Mouse (Mus musculus): Measurements from ENCODE around the gene Rps26. TPM values are rescaled to one million over a fixed set of nuclear protein-coding genes. Genes with fewer than 3 reads are reported as not detected.
"Not testable (repeated sequence)": the region's sequence is repeated elsewhere in the genome, so short reads cannot be mapped to it uniquely, and the experiment has no call there.

Gene Rps26
- total RNA-seq, 4 experiments from 2014 or later, result 142 to 284 (median 234) TPM

DNA sequence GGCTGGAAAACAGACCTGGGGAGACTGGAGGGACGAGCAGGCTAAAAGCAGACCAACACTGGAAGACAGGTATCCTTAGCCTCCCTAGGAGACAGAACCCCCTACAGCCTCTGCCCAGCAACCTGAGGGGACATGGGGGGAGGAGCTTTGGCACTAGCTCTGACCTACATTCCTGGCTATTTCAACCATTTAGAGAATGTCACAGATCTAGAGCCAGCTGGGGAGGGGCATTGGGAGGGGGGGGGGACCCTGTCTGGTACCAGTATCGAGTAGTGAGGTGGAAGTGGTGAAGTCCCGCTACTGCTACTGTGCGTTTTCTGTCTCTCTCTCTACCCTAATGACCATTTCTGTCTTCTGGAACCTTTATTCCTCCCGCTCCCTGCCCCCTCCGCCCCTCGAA, 15.3 kb upstream of the Rps26 start:
- DNase-seq (ENCODE audit: low spot score), result no peak

DNA sequence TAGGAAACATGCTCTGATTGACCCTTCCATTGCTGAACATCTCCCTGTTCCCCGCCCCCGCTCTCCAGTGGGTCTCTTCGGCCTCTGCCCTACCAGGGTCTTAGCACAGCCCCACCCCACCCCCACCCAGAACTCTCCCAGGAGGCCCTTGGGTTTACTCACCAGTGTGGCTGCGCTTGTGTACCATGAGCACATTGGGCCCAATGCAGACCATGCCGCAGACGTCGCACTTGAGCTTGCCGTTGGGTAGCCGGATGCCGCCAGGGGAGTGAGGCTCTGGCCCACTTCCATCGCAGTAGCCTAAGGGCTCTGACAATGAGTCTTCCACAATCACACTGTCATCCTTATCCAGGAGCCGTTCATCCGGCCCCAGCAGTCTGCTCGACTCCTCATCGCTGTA, 14.3 kb upstream of the Rps26 start:
- DNase-seq (ENCODE audit: low spot score), result no peak

DNA sequence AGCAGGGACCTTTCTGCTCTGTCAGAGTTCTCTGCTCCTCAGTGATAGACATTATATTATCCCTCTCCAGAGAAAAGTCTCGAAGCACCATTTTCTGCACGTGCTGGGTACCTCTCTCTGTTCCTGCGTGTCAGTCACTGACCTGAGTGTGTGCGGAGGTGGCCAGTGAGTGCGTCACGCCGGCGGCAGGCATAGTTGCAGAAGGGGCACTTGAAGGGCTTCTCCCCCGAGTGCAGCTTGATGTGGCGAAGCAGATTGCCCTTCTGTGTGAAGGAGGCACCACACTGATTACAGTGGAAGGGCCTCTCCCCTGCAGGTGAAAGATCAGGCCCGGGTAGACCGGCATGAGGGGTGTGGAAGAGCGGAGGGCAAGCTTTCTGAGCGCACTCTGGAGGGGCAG, 13.5 kb upstream of the Rps26 start:
- DNase-seq (ENCODE audit: low spot score), result no peak

DNA sequence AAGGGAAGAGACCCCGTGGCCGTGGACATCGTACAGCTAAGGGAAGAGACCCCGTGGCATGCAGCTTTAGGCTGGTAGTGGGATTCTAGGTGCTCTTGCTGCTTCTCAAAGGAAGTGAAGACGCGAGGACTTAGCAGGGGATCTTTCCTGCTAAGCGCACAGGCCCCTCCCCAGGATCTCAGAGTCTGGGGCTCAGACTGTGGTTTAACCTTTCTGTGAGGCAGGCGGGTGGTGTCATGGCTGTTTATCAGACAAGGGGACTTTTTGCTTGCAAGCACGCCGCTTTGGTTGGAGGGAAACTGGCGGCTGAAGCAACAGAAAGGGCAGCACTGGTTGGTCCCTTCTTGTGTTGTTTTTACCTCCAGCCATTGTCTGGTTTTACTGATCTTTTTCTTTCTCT, 10.5 kb upstream of the Rps26 start:
- no peak for DNase-seq (ENCODE audit: low spot score)

DNA sequence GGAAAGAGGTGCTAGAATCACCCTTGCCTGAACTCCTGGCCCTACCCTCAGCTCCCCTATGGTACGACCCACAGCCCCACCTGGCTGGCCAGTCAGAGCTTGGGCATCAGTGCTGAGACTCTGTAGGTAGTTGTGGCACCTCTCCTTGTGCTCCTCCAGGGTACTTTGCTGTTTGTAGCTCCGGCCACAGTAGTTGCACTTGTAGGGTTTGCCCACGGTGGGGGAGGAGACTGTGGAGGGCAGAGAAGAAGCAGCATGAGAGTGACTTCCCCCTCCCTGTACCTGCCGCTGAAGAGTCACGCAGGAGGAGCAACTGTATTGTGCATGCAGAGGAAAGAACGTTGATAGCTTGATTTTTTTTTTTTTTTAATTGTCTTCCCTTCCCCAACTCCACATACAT, 10.0 kb upstream of the Rps26 start:
- DNase-seq (ENCODE audit: low spot score), result no peak

DNA sequence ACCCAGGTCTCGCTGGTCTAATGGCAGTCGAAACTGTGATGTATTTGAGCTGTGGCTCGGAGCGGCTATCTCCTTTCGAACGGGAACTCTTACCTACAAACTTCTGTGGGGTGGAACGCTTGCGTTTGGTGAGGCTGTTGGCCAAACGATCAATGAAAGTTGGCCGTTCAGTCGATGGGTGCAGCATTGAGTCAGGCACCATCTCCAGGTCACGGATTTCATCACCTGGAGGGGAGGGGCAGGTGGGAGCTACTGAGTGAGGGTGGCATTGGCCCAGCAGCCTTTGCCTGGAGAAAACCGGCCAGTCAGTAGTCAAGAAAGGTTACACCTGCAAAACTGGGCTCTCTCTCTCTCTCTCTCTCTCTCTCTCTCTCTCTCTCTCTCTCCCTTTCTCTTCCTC, 9.2 kb upstream of the Rps26 start:
- DNase-seq (ENCODE audit: low spot score), result no peak

DNA sequence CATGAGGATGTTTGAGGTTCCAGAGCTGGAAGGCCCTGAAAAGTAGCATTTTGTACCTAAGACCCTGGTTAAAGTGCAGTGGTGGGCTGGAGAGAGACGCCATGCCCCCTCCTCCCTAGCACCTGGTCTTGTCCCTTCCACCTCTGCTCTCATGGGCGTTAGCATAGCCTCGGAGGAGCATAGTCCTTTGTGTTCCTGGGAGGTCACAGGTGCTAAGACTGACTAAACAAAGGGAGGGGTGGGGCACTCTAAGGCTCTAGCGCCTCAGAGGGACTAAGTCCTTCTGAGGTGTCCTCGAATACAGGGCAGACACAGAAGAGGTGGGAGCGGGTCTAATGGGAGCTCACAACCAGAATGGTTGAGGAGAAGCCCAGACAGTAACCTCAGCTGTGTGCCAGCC, 5.0 kb upstream of the Rps26 start:
- DNase-seq (ENCODE audit: low spot score), result no peak

DNA sequence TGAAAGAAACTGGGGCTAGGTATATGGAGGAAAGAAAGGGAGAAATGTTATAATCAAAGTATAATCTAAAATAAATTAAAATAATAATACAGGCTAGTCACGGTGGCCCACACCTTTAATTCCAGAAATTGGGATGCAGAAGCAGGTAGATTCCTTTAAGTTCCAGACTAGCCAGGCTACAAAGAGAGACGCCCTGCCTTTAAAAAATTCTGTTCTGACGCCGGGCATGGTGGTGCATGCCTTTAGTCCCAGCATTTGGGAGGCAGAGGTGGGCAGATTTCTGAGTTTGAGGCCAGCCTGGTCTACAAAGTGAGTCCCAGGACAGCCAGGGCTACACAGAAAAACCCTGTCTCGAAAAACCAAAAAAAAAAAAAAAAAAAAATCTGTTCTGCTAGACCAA, 3.8 kb upstream of the Rps26 start:
- not testable (repeated sequence) for DNase-seq (ENCODE audit: low spot score)

DNA sequence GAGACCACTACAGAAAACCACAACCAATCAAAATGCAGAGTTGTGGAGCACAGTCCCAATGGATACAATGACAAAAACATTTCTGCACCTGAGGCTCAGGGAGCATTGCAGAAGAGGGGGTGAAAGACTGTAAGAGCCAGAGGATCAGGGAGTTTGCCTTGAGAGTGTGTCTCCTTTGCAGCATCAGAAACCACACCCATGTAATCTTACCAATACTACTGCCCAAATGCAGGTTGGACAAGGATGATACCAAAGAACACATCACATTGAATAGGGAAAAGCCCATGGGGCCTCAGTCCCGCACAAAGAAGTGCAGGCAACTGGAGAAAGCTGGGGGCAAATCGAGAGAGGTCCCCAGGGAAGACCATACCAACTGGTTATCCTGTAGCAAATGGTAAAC, 3.2 kb upstream of the Rps26 start:
- no peak for DNase-seq (ENCODE audit: low spot score)

DNA sequence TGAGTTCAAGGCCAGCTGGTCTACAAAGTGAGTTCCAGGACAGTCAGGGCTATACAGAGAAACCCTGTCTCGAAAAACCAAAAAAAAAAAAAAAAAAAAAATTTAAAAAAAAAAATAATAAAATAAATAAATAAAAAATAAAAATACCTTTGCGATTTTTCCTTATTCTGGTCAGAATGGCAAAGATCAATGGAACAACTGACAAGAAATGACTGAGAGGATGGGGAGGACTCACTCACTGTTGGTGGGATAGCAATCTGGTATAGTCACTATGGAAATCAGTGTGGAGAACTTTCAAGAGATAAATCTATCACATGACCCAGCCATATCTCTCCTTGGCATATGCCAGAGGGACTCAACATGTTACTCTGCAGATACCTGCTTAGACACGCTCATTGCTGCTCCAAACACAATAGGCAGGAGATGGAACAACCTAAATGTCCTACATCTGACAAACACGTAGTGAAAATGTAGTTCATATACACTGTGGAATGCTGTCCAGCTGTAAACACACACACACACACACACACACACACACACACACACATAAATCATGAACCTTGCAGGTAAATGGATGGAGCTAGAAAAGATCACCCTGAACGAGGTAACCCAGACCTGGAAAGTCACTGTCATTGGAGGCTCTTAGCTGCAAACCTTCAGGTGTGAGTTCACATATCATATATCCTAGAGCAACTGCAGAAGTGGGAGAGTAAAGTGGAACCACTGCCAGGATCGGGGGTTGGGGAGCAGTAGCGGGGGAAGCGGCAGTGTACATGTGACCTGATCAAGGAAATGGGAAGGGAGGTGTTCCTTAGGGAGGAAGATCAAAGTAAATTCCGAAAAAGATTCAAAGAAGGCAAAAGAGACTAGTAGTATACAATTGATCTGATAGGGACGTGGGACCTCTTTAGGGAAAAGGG, 1.1 kb upstream of the Rps26 start:
- DNase-seq (ENCODE audit: low spot score), result no peak

DNA sequence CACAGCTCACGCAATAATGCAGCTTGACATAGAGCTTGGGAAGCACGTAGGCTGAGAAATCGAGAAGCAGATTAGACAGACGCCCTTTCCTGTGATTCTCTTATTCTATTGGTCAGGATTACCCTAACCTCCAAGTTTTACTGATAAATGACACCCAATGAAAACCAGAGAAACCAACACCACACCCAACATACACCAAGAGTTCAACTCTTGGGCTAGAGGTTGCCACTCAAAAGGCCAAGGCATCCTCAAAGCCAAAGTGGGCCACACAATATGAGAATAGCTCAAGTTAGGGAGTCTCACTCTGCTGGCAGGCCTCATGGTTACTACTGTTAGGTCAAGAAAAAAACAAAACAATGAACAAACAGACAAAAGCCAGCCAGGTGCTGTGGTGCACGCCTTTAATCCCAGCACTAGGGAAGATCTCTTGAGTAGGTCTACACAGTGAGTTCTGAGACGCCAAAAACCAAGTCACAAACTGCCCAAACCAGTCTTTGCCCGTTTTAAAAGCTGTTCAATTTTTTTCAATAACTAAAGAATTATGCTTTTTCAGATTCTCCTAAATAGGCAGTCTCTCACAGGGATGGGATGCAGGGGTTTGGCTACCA, 1.2 kb downstream of the Rps26 start:
- DNase-seq (ENCODE audit: low spot score), result no peak

DNA sequence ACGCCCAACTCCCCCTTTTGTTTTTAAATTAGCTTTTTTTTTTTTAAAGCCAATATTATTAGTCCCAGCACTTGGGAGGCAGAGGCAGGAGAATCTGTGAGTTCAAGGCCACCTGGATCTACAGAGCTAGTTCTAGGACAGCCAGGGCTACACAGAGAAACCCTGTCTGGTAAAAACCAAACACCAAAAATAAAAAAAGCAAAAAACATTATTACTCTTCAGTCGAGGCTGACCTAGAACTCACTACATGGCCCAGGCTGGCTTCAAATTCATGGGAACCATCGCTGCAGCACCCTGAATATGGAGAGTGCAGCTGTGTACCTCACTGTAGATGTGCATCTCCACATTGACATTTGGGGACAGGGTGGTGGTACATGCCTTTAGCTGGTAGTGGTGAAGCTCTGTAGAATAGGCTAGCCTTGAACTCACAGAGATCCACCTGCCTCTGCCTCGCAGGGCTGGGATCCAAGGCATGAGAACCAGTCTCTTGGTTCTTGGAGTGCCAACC, 3.4 kb downstream of the Rps26 start:
- DNase-seq (ENCODE audit: low spot score), result not testable (repeated sequence)

DNA sequence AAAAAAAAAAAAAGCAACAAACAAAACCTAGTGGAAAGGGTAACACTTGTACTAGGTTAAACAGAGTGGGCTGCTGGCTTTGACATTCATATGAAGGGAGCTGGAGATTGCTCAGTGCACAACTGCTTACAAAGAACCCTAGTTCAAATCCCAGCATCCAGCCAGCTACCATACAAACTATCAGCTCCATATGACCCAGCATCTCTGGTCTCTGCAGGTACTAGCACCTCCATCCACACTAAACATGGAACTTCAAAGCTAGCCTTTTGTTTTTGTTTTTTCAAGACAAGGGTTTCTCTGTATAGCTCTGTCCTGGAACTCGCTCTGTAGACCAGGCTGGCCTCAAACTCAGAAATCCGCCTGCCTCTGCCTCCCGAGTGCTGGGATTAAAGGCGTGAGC, 3.8 kb downstream of the Rps26 start:
- DNase-seq (ENCODE audit: low spot score), result no peak

DNA sequence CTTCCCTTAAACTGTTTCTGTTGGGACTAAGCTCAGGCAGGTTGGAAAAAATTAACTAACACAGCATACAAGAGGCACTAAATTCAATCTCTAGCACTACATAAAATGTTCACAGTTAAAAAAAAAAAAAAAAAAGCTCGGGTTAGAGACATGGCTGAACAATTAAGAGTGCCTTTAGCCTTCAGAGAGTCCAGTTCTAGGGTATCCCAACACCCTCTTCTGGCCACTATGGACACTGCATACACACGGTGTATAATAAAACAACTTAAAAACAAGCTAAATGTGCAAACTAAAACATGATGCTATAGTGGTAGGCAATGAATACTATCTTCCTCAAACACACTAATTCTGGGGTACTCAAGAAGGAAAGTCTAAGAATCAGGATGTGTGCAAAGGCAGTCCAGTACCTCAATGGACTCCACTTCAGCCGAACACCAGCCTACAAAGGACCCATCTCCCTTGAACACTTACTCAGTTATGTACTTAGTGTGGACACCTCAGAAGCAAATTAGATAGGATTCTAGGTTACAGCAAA, 4.5 kb downstream of the Rps26 start:
- DNase-seq (ENCODE audit: low spot score), result no peak

DNA sequence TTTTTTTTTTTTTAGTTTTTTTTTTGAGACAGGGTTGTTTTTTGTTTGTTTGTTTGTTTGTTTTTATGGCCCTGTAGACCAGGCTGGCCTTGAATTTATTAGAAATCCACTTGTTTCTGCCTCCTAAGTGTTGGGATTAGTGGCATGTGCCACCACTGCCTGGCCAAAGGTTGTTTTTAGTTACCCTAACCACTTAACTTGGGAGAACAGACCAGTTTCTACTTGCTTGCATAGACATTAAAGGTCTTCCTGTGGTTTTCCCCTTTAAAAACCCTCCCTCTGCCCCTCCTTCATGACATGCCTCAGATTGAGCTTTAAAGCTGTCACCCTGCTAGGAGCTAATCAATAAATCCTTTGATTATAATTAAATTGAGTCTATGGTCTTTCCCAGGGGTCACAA, 6.3 kb downstream of the Rps26 start:
- DNase-seq (ENCODE audit: low spot score), result no peak

DNA sequence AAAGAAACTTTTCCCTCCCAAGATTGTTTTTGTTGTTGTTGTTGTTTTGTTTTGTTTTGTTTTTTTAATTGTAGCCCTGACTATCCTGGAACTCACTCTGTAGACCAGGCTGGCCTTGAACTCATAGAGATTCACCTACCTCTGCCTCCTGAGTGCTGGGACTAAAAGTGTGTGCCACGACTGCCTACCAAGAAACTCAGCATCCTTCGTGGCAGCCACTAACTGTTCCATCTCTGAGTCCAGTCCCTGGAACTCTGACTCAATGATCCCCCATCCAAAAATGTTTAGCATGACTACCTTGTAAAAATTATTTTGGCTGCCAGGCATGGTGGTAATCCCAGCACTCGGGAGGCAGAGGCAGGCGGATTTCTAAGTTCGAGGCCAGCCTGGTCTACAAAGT, 7.4 kb downstream of the Rps26 start:
- DNase-seq (ENCODE audit: low spot score), result not testable (repeated sequence)

DNA sequence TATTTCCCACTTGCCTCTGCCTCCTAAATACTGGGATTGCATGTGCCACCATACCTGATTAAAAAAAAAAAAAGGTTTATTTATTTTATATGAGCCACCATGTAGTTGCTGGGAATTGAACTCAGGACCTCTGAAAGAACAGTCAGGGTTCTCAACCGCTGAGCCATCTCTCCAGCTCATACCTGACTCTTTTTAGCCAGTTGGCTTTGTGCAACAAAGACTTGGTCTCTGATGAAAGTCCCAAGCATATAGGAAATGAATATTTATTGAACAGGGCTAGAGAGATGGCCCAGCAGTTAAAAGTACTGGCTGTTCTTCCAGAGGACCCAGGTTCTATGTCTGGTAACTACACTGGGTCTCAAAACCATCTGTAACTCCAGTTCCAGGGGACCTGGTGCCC, 8.0 kb downstream of the Rps26 start:
- DNase-seq (ENCODE audit: low spot score), result no peak

DNA sequence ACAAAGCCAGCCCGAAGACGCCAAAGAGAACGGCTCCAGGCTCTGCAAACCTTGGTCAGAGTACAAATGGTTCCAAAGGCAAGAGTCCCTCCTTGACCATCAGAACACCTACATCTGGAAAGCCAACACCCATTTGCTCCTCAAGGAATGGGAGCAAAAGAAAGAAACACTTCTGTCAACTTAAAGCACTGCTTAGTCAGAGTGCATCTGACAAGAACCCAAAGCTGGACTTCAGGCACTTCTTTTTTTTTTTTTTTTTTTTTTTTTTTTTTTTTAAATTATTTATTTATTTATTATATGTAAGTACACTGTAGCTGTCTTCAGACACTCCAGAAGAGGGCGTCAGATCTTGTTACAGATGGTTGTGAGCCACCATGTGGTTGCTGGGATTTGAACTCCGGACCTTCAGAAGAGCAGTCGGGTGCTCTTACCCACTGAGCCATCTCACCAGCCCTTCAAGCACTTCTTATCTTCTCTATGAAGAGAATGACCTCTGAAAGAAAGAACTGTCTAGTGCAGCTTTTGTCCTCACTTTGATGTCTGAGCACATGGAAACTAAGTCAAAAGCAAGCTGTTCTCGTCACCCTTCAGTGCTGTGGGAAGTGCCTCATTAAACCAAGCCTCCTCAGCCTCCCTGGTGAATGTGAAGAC, 10.6 kb downstream of the Rps26 start:
- not testable (repeated sequence) for DNase-seq (ENCODE audit: low spot score)

DNA sequence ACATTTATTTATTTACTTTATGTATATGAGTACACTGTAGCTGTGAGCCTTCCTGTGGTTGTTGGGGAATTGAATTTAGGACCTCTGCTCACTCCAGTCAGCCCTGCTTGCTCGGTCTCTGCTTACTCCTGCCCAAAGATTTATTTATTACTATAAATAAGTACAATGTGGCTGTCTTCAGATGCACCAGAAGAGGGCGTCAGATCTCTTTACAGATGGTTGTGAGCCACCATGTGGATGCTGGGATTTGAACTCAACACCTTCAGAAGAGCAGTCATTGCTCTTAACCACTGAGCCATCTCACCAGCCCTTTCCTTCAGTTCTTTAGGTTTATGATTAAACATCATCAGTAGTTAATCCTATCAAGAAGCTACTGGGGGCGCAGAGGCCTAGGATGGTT, 11.6 kb downstream of the Rps26 start:
- no peak for DNase-seq (ENCODE audit: low spot score)

DNA sequence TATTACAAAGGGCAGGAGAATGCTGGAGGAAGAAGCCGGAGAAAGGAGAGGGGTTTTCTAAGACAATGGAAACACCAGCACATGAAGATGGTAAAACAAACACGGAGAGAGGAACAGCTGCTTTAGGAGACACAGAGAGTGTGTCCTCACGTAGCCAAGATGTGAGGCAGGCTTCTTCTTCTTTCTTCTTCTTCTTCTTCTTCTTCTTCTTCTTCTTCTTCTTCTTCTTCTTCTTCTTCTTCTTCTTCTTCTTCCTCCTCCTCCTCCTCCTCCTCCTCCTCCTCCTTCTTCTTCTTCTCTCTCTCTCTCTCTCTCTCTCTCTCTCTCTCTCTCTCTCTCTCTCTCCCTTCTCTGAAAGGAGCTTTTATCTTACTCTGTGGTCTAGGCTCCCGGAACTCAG, 12.7 kb downstream of the Rps26 start:
- DNase-seq (ENCODE audit: low spot score), result not testable (repeated sequence)

DNA sequence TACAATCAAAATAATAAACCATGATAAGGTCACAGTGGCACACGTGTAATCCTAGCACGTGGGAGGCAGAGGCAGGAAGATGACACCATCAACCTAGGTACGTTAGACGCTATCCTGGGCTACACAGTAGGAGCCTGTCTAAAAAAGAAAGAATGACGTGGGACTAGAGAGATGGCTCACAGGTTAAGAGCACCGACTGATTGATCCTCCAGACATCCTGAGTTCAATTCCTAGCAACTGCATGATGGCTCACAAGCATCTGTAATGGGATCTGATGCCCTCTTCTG, 13.4 kb downstream of the Rps26 start:
- no peak for DNase-seq (ENCODE audit: low spot score)

DNA sequence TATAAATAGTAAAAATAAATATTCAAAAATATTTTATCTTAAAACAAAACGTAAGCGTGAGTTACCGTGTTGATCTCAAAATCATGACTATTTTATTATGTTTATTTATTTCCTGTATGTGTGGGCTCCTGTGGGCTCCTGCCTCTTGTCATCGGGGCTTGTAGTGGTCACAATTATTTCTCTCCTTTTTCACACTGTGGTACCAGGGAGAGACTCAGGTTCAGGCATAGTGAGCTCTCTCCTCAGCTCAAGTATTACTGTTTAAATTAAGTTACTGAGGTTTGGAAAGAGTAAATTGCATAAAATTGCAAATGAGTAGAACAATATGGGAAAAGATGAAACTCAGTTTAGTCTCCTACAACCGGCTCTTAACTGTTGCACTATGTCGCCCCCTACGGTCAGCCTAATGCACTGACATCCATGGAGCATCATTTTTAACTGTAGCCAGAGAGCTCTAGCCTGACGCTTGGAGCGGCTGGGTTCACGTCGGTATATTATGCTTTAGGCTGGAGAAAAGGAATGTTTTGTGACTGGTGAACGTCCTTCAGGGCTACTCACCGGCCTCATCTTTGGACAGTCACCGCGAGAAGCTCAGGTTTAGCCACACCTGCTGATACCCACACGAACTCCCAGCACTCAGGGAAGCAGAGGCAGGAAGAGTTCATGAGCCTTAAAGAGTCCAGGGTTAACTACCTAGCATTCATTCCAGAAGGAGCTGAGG, 14.0 kb downstream of the Rps26 start:
- peak; percentile 72 for DNase-seq (ENCODE audit: low spot score)
